Mouse (Mus musculus): Measurements from ENCODE around the gene Olfr774. TPM values are rescaled to one million over a fixed set of nuclear protein-coding genes. Genes with fewer than 3 reads are reported as not detected.
"Not testable (repeated sequence)": the region's sequence is repeated elsewhere in the genome, so short reads cannot be mapped to it uniquely, and the experiment has no call there.

Gene Olfr774
- not detected in 2 replicates for total RNA-seq (2015)
- total RNA-seq (2017): not detected in 2 replicates

GRCm38 (mm10) chr10:129235904-129236303 lies at the start of gene Olfr774:
Gene Olfr774, plus strand, starts transcription at chr10:129236204.
- ATAC-seq (replicated peaks; ENCODE audit: poor library complexity): no peak

GRCm38 (mm10) chr10:129187319-129187718 lies 48.7 kb upstream of the Olfr774 start, which contains the start of gene Olfr773:
Gene Olfr773, minus strand, starts transcription at chr10:129187419.
- not testable (repeated sequence) for ATAC-seq (replicated peaks; ENCODE audit: poor library complexity)

GRCm38 (mm10) chr10:129230737-129231136 lies 5.3 kb upstream of the Olfr774 start:
- ATAC-seq (replicated peaks; ENCODE audit: poor library complexity): no peak

GRCm38 (mm10) chr10:129248112-129248511 lies 12.1 kb downstream of the Olfr774 start, which contains the start of gene Olfr775:
Gene Olfr775, plus strand, starts transcription at chr10:129248412.
- ATAC-seq (replicated peaks; ENCODE audit: poor library complexity): no peak

- no peak for ATAC-seq (replicated peaks; ENCODE audit: poor library complexity)
Measured at GRCm38 (mm10) chr10:129258827-129259226, 22.8 kb downstream of the Olfr774 start, which contains the start of gene Olfr776. Gene Olfr776, plus strand, starts transcription at chr10:129259127.

GRCm38 (mm10) chr10:129271081-129271535 lies 35.1 kb downstream of the Olfr774 start, which contains the start of gene Olfr777:
Gene Olfr777, minus strand, starts transcription at chr10:129271485.
- no peak for ATAC-seq (replicated peaks; ENCODE audit: poor library complexity)

Other genes with a start within 250 kb of the Olfr774 start
- gene Olfr9, start 246.8 kb upstream of the Olfr774 start, total RNA-seq (2015): not detected in 2 replicates
- gene Olfr9, start 246.8 kb upstream of the Olfr774 start, total RNA-seq (2017): not detected in 2 replicates
- not detected in 2 replicates for gene Olfr763, start 225.4 kb upstream of the Olfr774 start, total RNA-seq (2015)
- gene Olfr763, start 225.4 kb upstream of the Olfr774 start, total RNA-seq (2017): not detected in 2 replicates
- gene Olfr764-ps1, start 196.3 kb upstream of the Olfr774 start, total RNA-seq (2015): not detected in 2 replicates
- gene Olfr764-ps1, start 196.3 kb upstream of the Olfr774 start, total RNA-seq (2017): not detected in 2 replicates
- gene Olfr765, start 186.2 kb upstream of the Olfr774 start, total RNA-seq (2015): not detected in 2 replicates
- not detected in 2 replicates for gene Olfr765, start 186.2 kb upstream of the Olfr774 start, total RNA-seq (2017)
- gene Olfr766-ps1, start 167.2 kb upstream of the Olfr774 start, total RNA-seq (2015): not detected in 2 replicates
- gene Olfr766-ps1, start 167.2 kb upstream of the Olfr774 start, total RNA-seq (2017): not detected in 2 replicates
- not detected in 2 replicates for gene Olfr767, start 153.3 kb upstream of the Olfr774 start, total RNA-seq (2015)
- gene Olfr767, start 153.3 kb upstream of the Olfr774 start, total RNA-seq (2017): not detected in 2 replicates
- not detected in 2 replicates for gene Olfr768, start 136.8 kb upstream of the Olfr774 start, total RNA-seq (2015)
- not detected in 2 replicates for gene Olfr768, start 136.8 kb upstream of the Olfr774 start, total RNA-seq (2017)
- gene Olfr769, start 118.3 kb upstream of the Olfr774 start, total RNA-seq (2015): not detected in 2 replicates
- gene Olfr769, start 118.3 kb upstream of the Olfr774 start, total RNA-seq (2017): not detected in 2 replicates
- gene Olfr770, start 97.2 kb upstream of the Olfr774 start, total RNA-seq (2015): not detected in 2 replicates
- not detected in 2 replicates for gene Olfr770, start 97.2 kb upstream of the Olfr774 start, total RNA-seq (2017)
- not detected in 2 replicates for gene Olfr771, start 71.5 kb upstream of the Olfr774 start, total RNA-seq (2015)
- gene Olfr771, start 71.5 kb upstream of the Olfr774 start, total RNA-seq (2017): not detected in 2 replicates
- gene Olfr772, start 58.3 kb upstream of the Olfr774 start, total RNA-seq (2015): not detected in 2 replicates
- not detected in 2 replicates for gene Olfr772, start 58.3 kb upstream of the Olfr774 start, total RNA-seq (2017)
- not detected in 2 replicates for gene Olfr773, start 48.8 kb upstream of the Olfr774 start, total RNA-seq (2015)
- not detected in 2 replicates for gene Olfr773, start 48.8 kb upstream of the Olfr774 start, total RNA-seq (2017)
- not detected in 2 replicates for gene Olfr775, start 12.2 kb downstream of the Olfr774 start, total RNA-seq (2015)
- gene Olfr775, start 12.2 kb downstream of the Olfr774 start, total RNA-seq (2017): not detected in 2 replicates
- not detected in 2 replicates for gene Olfr776, start 22.9 kb downstream of the Olfr774 start, total RNA-seq (2015)
- gene Olfr776, start 22.9 kb downstream of the Olfr774 start, total RNA-seq (2017): not detected in 2 replicates
- not detected in 2 replicates for gene Olfr777, start 35.3 kb downstream of the Olfr774 start, total RNA-seq (2015)
- not detected in 2 replicates for gene Olfr777, start 35.3 kb downstream of the Olfr774 start, total RNA-seq (2017)
- not detected in 2 replicates for gene Olfr780, start 81.9 kb downstream of the Olfr774 start, total RNA-seq (2015)
- gene Olfr780, start 81.9 kb downstream of the Olfr774 start, total RNA-seq (2017): not detected in 2 replicates
- gene Olfr781, start 92.7 kb downstream of the Olfr774 start, total RNA-seq (2015): not detected in 2 replicates
- not detected in 2 replicates for gene Olfr781, start 92.7 kb downstream of the Olfr774 start, total RNA-seq (2017)
- not detected in 2 replicates for gene Olfr782, start 112.6 kb downstream of the Olfr774 start, total RNA-seq (2015)
- gene Olfr782, start 112.6 kb downstream of the Olfr774 start, total RNA-seq (2017): not detected in 2 replicates
- gene Olfr784, start 147.9 kb downstream of the Olfr774 start, total RNA-seq (2015): 0.29 and 0.35 TPM in 2 replicates
- gene Olfr784, start 147.9 kb downstream of the Olfr774 start, total RNA-seq (2017): 0.04 TPM in 1 of 2 replicates, not detected in the other
- gene Olfr785, start 169.2 kb downstream of the Olfr774 start, total RNA-seq (2015): not detected in 2 replicates
- not detected in 2 replicates for gene Olfr785, start 169.2 kb downstream of the Olfr774 start, total RNA-seq (2017)
- gene Olfr786, start 191.1 kb downstream of the Olfr774 start, total RNA-seq (2015): not detected in 2 replicates
- not detected in 2 replicates for gene Olfr786, start 191.1 kb downstream of the Olfr774 start, total RNA-seq (2017)
- gene Olfr787, start 225.7 kb downstream of the Olfr774 start, total RNA-seq (2015): not detected in 2 replicates
- gene Olfr787, start 225.7 kb downstream of the Olfr774 start, total RNA-seq (2017): not detected in 2 replicates
- not detected in 2 replicates for gene Olfr788, start 234.8 kb downstream of the Olfr774 start, total RNA-seq (2015)
- gene Olfr788, start 234.8 kb downstream of the Olfr774 start, total RNA-seq (2017): not detected in 2 replicates
- not detected in 2 replicates for gene Olfr789, start 248.5 kb downstream of the Olfr774 start, total RNA-seq (2015)
- gene Olfr789, start 248.5 kb downstream of the Olfr774 start, total RNA-seq (2017): not detected in 2 replicates

All from megakaryocyte progenitor cell, adult 5-6 weeks (primary cell).